8 mouse cellular contexts compared by ENCODE assay signal in the genomic region with DNA sequence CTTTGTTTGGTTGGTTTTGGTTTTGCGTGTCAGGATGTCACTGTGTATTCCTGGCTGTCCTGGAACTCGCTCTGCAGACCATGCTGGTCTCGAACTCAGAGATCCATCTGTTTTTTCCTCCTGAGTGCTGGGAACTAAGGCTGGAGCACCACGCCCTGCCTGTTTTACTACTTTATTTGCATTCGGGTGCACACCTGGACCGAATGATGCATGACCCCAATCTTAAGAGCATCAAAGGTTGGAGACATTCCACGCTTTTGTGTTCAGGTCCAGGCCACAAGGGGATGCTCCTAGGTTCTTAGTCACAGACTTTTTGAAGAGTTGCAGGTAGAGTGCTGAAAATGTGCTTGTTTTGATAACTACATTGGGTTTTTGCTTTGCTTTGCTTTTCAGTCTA. TPM values are rescaled to one million over a fixed set of nuclear protein-coding genes. Genes with fewer than 3 reads are reported as not detected.
DNase-seq lines count a peak whose midpoint lies in the region; ATAC-seq and TF ChIP-seq lines count a peak whose summit lies in the region.

No protein-coding gene starts in this region.

- peaks cover 7% of the 10 kb centered on the region for H3K4me1 ChIP-seq in liver, adult 2 months (ENCODE audit: control insufficient read depth, insufficient read depth, low read length)
- H3K4me1 ChIP-seq in embryonic facial prominence, embryonic 14.5 days (ENCODE audit: control insufficient read depth, insufficient read depth, low read length) = peaks cover 4% of the 10 kb centered on the region; the same call in 1 of the 2 replicates
- peaks cover 2% of the 10 kb centered on the region; the same call in 1 of the 2 replicates for H3K4me1 ChIP-seq in limb, embryonic 11.5 days (ENCODE audit: control insufficient read depth, insufficient read depth, low read length)
- peaks cover 19% of the 10 kb centered on the region for H3K4me1 ChIP-seq in neural tube, embryonic 15.5 days

- no peak for TF ChIP-seq CTCF in liver, adult 2 months (IDR thresholded peaks at IDR 0.05; ENCODE audit: low read depth, low read length)

- peaks cover 5% of the 10 kb centered on the region; the same call in 1 of the 2 replicates for H3K36me3 ChIP-seq in liver, adult 2 months (ENCODE audit: control insufficient read depth, insufficient read depth, low read length)
- H3K36me3 ChIP-seq in embryonic facial prominence, embryonic 14.5 days (ENCODE audit: control insufficient read depth, insufficient read depth, low read length) = peaks cover 26% of the 10 kb centered on the region
- peaks cover 7% of the 10 kb centered on the region; the same call in 1 of the 2 replicates for H3K36me3 ChIP-seq in limb, embryonic 11.5 days (ENCODE audit: control insufficient read depth, insufficient read depth, low read length)
- H3K36me3 ChIP-seq in neural tube, embryonic 15.5 days = peaks cover 27% of the 10 kb centered on the region

- H3K4me2 ChIP-seq in embryonic facial prominence, embryonic 14.5 days (ENCODE audit: low read depth, low read length) = peak overlapping the region; percentile 70
- H3K4me2 ChIP-seq in limb, embryonic 11.5 days (ENCODE audit: low read depth, severe bottlenecking) = peak overlapping the region; percentile 82
- peak overlapping the region; percentile 70 for H3K4me2 ChIP-seq in neural tube, embryonic 15.5 days

- H3K27me3 ChIP-seq in liver, adult 2 months (ENCODE audit: control insufficient read depth, insufficient read depth, low read length) = no peaks in the 10 kb centered on the region
- H3K27me3 ChIP-seq in embryonic facial prominence, embryonic 14.5 days (replicated peaks; ENCODE audit: control insufficient read depth, insufficient read depth, low read length) = peaks cover under 1% of the 10 kb centered on the region; the same call in 1 of the 2 replicates
- peaks cover 4% of the 10 kb centered on the region; the same call in 1 of the 2 replicates for H3K27me3 ChIP-seq in limb, embryonic 11.5 days (ENCODE audit: control insufficient read depth, insufficient read depth, low read length)
- H3K27me3 ChIP-seq in neural tube, embryonic 15.5 days (replicated peaks) = peaks cover 10% of the 10 kb centered on the region; the same call in 1 of the 2 replicates

- TF ChIP-seq POLR2A in liver, adult 2 months (IDR thresholded peaks at IDR 0.05; ENCODE audit: extremely low read depth, insufficient read depth, low read length) = no peak

- H3K4me3 ChIP-seq in liver, adult 2 months (ENCODE audit: insufficient read depth, low read depth, low read length) = peak overlapping the region; percentile 54; the same call in 1 of the 2 replicates
- H3K4me3 ChIP-seq in embryonic facial prominence, embryonic 14.5 days (ENCODE audit: low read depth, low read length) = peak overlapping the region; percentile 63
- H3K4me3 ChIP-seq in limb, embryonic 11.5 days (ENCODE audit: low read depth, low read length) = peak overlapping the region; percentile 67
- peak overlapping the region; percentile 56 for H3K4me3 ChIP-seq in neural tube, embryonic 15.5 days (replicated peaks)

- ATAC-seq in embryonic facial prominence, embryonic 14.5 days (ENCODE audit: low read depth) = no peak
- no peak for ATAC-seq in limb, embryonic 11.5 days (ENCODE audit: insufficient number of reproducible peaks, low FRiP score, low TSS enrichment, low read depth)
- no peak for ATAC-seq in neural tube, embryonic 15.5 days (ENCODE audit: low FRiP score)

- H3K9me3 ChIP-seq in embryonic facial prominence, embryonic 14.5 days (ENCODE audit: control insufficient read depth, low read length) = no peaks in the 10 kb centered on the region
- H3K9me3 ChIP-seq in limb, embryonic 11.5 days (ENCODE audit: control insufficient read depth, low read length) = no peaks in the 10 kb centered on the region
- H3K9me3 ChIP-seq in neural tube, embryonic 15.5 days (replicated peaks) = no peaks in the 10 kb centered on the region

- H3K79me2 ChIP-seq in liver, adult 2 months (ENCODE audit: control insufficient read depth, insufficient read depth, low read length) = no peaks in the 10 kb centered on the region; the same call in 1 of the 2 replicates

- 0 out of 2 replicates have a peak overlapping the region, but pooled peaks have one; percentile 61 for H3K27ac ChIP-seq in liver, adult 2 months (replicated peaks; ENCODE audit: insufficient read depth, low read depth, low read length)
- 0 out of 2 replicates have a peak overlapping the region, but pooled peaks have one; percentile 8 for H3K27ac ChIP-seq in embryonic facial prominence, embryonic 14.5 days (replicated peaks; ENCODE audit: low read depth, low read length)
- H3K27ac ChIP-seq in limb, embryonic 11.5 days (replicated peaks; ENCODE audit: low read depth, low read length) = no peak overlapping the region
- peak overlapping the region; percentile 74; the same call in 1 of the 2 replicates for H3K27ac ChIP-seq in neural tube, embryonic 15.5 days (replicated peaks)

- peak overlapping the region; percentile 46 for H3K9ac ChIP-seq in liver, adult 2 months (ENCODE audit: low read depth, low read length)
- peak overlapping the region; percentile 65 for H3K9ac ChIP-seq in embryonic facial prominence, embryonic 14.5 days (ENCODE audit: low read depth, low read length)
- peak overlapping the region; percentile 67 for H3K9ac ChIP-seq in limb, embryonic 11.5 days (ENCODE audit: low read length)
- H3K9ac ChIP-seq in neural tube, embryonic 15.5 days (replicated peaks) = peak overlapping the region; percentile 53

- WGBS in liver, adult 2 months = 15% methylated on average over 7 of the region's 7 CpGs
- 11% methylated on average over 7 of the region's 7 CpGs for WGBS in embryonic facial prominence, embryonic 14.5 days
- 11% methylated on average over 7 of the region's 7 CpGs for WGBS in limb, embryonic 11.5 days
- WGBS in neural tube, embryonic 15.5 days = 16% methylated on average over 7 of the region's 7 CpGs

- peak; percentile 4 for DNase-seq in liver, adult 2 months (ENCODE audit: extremely low read depth, low read depth, low spot score)
- no peak for DNase-seq in liver
- no peak for DNase-seq in embryonic facial prominence, embryonic 14.5 days (ENCODE audit: low spot score)
- DNase-seq in limb, embryonic 11.5 days (ENCODE audit: low spot score) = no peak
- no peak for DNase-seq in frontal cortex, postnatal 14 days (ENCODE audit: low spot score in 2 of 2)
- no peak for DNase-seq in adipocyte (ENCODE audit: low spot score)
- no peak for DNase-seq in retina, postnatal 1 day

RNA-seq across cellular contexts. Expression of a gene that starts 0.6 kb away (rescaled TPM):
- 13.5 and 13.9 TPM in 2 replicates for total RNA-seq in liver, adult 2 months (2014; rRNA removed)
- 17.5 and 17.9 TPM in 2 replicates for polyA plus RNA-seq in liver, adult 2 months (2012; rRNA removed)
- polyA plus RNA-seq in embryonic facial prominence, embryonic 14.5 days (2014; fragmentation: Nextera tagmentation; extraction: Ambion mirVana) = 37.1 and 48.8 TPM in 2 replicates
- 63.0 and 63.7 TPM in 2 replicates for polyA plus RNA-seq in limb, embryonic 11.5 days (2014; fragmentation: Nextera tagmentation; extraction: Ambion mirVana)
- 37.3 and 39.4 TPM in 2 replicates for polyA plus RNA-seq in neural tube, embryonic 15.5 days (2015; fragmentation: Nextera tagmentation; extraction: Ambion mirVana)

RNA-seq across cellular contexts. Expression of a gene that starts 5.8 kb away (rescaled TPM):
- 0.09 and 0.20 TPM in 2 replicates for total RNA-seq in liver, adult 2 months (2014; rRNA removed)
- polyA plus RNA-seq in liver, adult 2 months (2012; rRNA removed) = 0.07 TPM in 1 of 2 replicates, not detected in the other
- 69.4 and 72.7 TPM in 2 replicates for polyA plus RNA-seq in embryonic facial prominence, embryonic 14.5 days (2014; fragmentation: Nextera tagmentation; extraction: Ambion mirVana)
- 0.84 and 0.91 TPM in 2 replicates for polyA plus RNA-seq in limb, embryonic 11.5 days (2014; fragmentation: Nextera tagmentation; extraction: Ambion mirVana)
- 1,381 and 1,726 TPM in 2 replicates for polyA plus RNA-seq in neural tube, embryonic 15.5 days (2015; fragmentation: Nextera tagmentation; extraction: Ambion mirVana)

RNA-seq across cellular contexts. Expression of a gene that starts 32.3 kb away (rescaled TPM):
- 7.4 and 8.8 TPM in 2 replicates for total RNA-seq in liver, adult 2 months (2014; rRNA removed)
- polyA plus RNA-seq in liver, adult 2 months (2012; rRNA removed) = 10.7 and 16.1 TPM in 2 replicates
- 13.5 and 15.9 TPM in 2 replicates for polyA plus RNA-seq in embryonic facial prominence, embryonic 14.5 days (2014; fragmentation: Nextera tagmentation; extraction: Ambion mirVana)
- 19.7 and 21.3 TPM in 2 replicates for polyA plus RNA-seq in limb, embryonic 11.5 days (2014; fragmentation: Nextera tagmentation; extraction: Ambion mirVana)
- polyA plus RNA-seq in neural tube, embryonic 15.5 days (2015; fragmentation: Nextera tagmentation; extraction: Ambion mirVana) = 13.9 and 14.6 TPM in 2 replicates

RNA-seq across cellular contexts. Expression of a gene that starts 44.6 kb away (rescaled TPM):
- 17.9 and 18.9 TPM in 2 replicates for total RNA-seq in liver, adult 2 months (2014; rRNA removed)
- polyA plus RNA-seq in liver, adult 2 months (2012; rRNA removed) = 18.2 and 22.5 TPM in 2 replicates
- polyA plus RNA-seq in embryonic facial prominence, embryonic 14.5 days (2014; fragmentation: Nextera tagmentation; extraction: Ambion mirVana) = 30.1 and 36.6 TPM in 2 replicates
- 35.0 and 40.2 TPM in 2 replicates for polyA plus RNA-seq in limb, embryonic 11.5 days (2014; fragmentation: Nextera tagmentation; extraction: Ambion mirVana)
- polyA plus RNA-seq in neural tube, embryonic 15.5 days (2015; fragmentation: Nextera tagmentation; extraction: Ambion mirVana) = 71.1 and 81.9 TPM in 2 replicates

RNA-seq across cellular contexts. Expression of a gene that starts 45.1 kb away (rescaled TPM):
- 10.1 and 14.2 TPM in 2 replicates for total RNA-seq in liver, adult 2 months (2014; rRNA removed)
- polyA plus RNA-seq in liver, adult 2 months (2012; rRNA removed) = 11.9 and 15.0 TPM in 2 replicates
- 43.7 and 48.1 TPM in 2 replicates for polyA plus RNA-seq in embryonic facial prominence, embryonic 14.5 days (2014; fragmentation: Nextera tagmentation; extraction: Ambion mirVana)
- polyA plus RNA-seq in limb, embryonic 11.5 days (2014; fragmentation: Nextera tagmentation; extraction: Ambion mirVana) = 57.3 and 63.7 TPM in 2 replicates
- polyA plus RNA-seq in neural tube, embryonic 15.5 days (2015; fragmentation: Nextera tagmentation; extraction: Ambion mirVana) = 83.5 and 83.7 TPM in 2 replicates

Comparison
In these comparisons a context has a peak if more than half of its experiments do, and no peak if none do; other contexts are left out.
1. RNA of a gene that starts 5.8 kb away (polyA plus RNA-seq): 1,381 to 1,726 TPM in neural tube, embryonic 15.5 days and 69.4 to 72.7 TPM in embryonic facial prominence, embryonic 14.5 days; 0.84 to 0.91 TPM in limb, embryonic 11.5 days and 0.07 TPM in liver, adult 2 months; every median in the first group is over 10 times any median in the second.
2. Peak in every context shown above with its lines, with median percentiles within 50 percentile points of each other: H3K4me3 ChIP-seq, H3K9ac ChIP-seq and H3K4me2 ChIP-seq.